Mouse (Mus musculus): ENCODE measurements around the gene Gm16181. TPM values are rescaled to one million over a fixed set of nuclear protein-coding genes. Genes with fewer than 3 reads are reported as not detected.

The Gm16181 gene
- polyA plus RNA-seq, 1 experiment = not detected

- Histone ChIP-seq H3K27me3 (ENCODE audit: control insufficient read depth, insufficient read depth, low read length) (no peaks in the 10 kb centered on the region), H3K36me3 (ENCODE audit: control insufficient read depth, insufficient read depth, low read length) (no peaks in the 10 kb centered on the region), H3K27ac (ENCODE audit: control insufficient read depth, insufficient read depth, low read length) (no peak overlapping the region), H3K4me1 (replicated peaks; ENCODE audit: control insufficient read depth, insufficient read depth, low read length) (peaks cover 18% of the 10 kb centered on the region), H3K4me3 (ENCODE audit: control insufficient read depth, insufficient read depth, low read length) (no peak overlapping the region)
- DNase-seq = peak; percentile 83
- 15% methylated on average over 5 of the region's 5 CpGs for WGBS
- TF ChIP-seq CTCF (IDR thresholded peaks at IDR 0.05; ENCODE audit: borderline replicate concordance, control insufficient read depth, extremely low read depth, insufficient read depth, low read length, poor library complexity) = peak; percentile 95
- TF ChIP-seq POLR2A (IDR thresholded peaks at IDR 0.05; ENCODE audit: control insufficient read depth, extremely low read depth, insufficient read depth, low read length, poor library complexity) = no peak
Observed at GRCm38 (mm10) chr17:35178528-35178927, 42.1 kb upstream of the Gm16181 start.

GRCm38 (mm10) chr17:35180093-35180492 lies 40.5 kb upstream of the Gm16181 start:
- TF ChIP-seq CTCF (IDR thresholded peaks at IDR 0.05; ENCODE audit: borderline replicate concordance, control insufficient read depth, extremely low read depth, insufficient read depth, low read length, poor library complexity) (no peak), POLR2A (IDR thresholded peaks at IDR 0.05; ENCODE audit: control insufficient read depth, extremely low read depth, insufficient read depth, low read length, poor library complexity) (no peak)
- WGBS = 89% methylated on average over 5 of the region's 5 CpGs
- no peak for DNase-seq

GRCm38 (mm10) chr17:35185639-35186611 lies 34.7 kb upstream of the Gm16181 start:
- Histone ChIP-seq H3K27ac (ENCODE audit: control insufficient read depth, insufficient read depth, low read length) (peak overlapping the region; percentile 95), H3K36me3 (ENCODE audit: control insufficient read depth, insufficient read depth, low read length) (no peaks in the 10 kb centered on the region), H3K4me1 (replicated peaks; ENCODE audit: control insufficient read depth, insufficient read depth, low read length) (peaks cover 53% of the 10 kb centered on the region), H3K27me3 (ENCODE audit: control insufficient read depth, insufficient read depth, low read length) (no peaks in the 10 kb centered on the region), H3K4me3 (ENCODE audit: control insufficient read depth, insufficient read depth, low read length) (peak overlapping the region; percentile 37)
- DNase-seq = peak; percentile 89
- WGBS = 2% methylated on average over 17 of the region's 18 CpGs
- no peak for TF ChIP-seq CTCF (IDR thresholded peaks at IDR 0.05; ENCODE audit: borderline replicate concordance, control insufficient read depth, extremely low read depth, insufficient read depth, low read length, poor library complexity)
- no peak for TF ChIP-seq POLR2A (IDR thresholded peaks at IDR 0.05; ENCODE audit: control insufficient read depth, extremely low read depth, insufficient read depth, low read length, poor library complexity)

More at GRCm38 (mm10) chr17:35180093-35180492, 40.5 kb upstream of the Gm16181 start:
- Histone ChIP-seq H3K4me3 (ENCODE audit: control insufficient read depth, insufficient read depth, low read length) (no peak overlapping the region), H3K27me3 (ENCODE audit: control insufficient read depth, insufficient read depth, low read length) (no peaks in the 10 kb centered on the region), H3K36me3 (ENCODE audit: control insufficient read depth, insufficient read depth, low read length) (no peaks in the 10 kb centered on the region), H3K27ac (ENCODE audit: control insufficient read depth, insufficient read depth, low read length) (no peak overlapping the region), H3K4me1 (replicated peaks; ENCODE audit: control insufficient read depth, insufficient read depth, low read length) (peaks cover 18% of the 10 kb centered on the region)

GRCm38 (mm10) chr17:35186681-35187080 lies 34.0 kb upstream of the Gm16181 start:
- Histone ChIP-seq H3K36me3 (ENCODE audit: control insufficient read depth, insufficient read depth, low read length) (no peaks in the 10 kb centered on the region), H3K4me3 (ENCODE audit: control insufficient read depth, insufficient read depth, low read length) (peak overlapping the region; percentile 37), H3K27ac (ENCODE audit: control insufficient read depth, insufficient read depth, low read length) (peak overlapping the region; percentile 95), H3K4me1 (replicated peaks; ENCODE audit: control insufficient read depth, insufficient read depth, low read length) (peaks cover 53% of the 10 kb centered on the region), H3K27me3 (ENCODE audit: control insufficient read depth, insufficient read depth, low read length) (no peaks in the 10 kb centered on the region)
- TF ChIP-seq POLR2A (IDR thresholded peaks at IDR 0.05; ENCODE audit: control insufficient read depth, extremely low read depth, insufficient read depth, low read length, poor library complexity) = no peak
- no peak for TF ChIP-seq CTCF (IDR thresholded peaks at IDR 0.05; ENCODE audit: borderline replicate concordance, control insufficient read depth, extremely low read depth, insufficient read depth, low read length, poor library complexity)
- peak; percentile 72 for DNase-seq
- 1% methylated on average over 4 of the region's 4 CpGs for WGBS

GRCm38 (mm10) chr17:35187345-35187744 lies 33.3 kb upstream of the Gm16181 start:
- WGBS = 66% methylated on average over 4 of the region's 4 CpGs
- no peak overlapping the region for H3K4me3 ChIP-seq (ENCODE audit: control insufficient read depth, insufficient read depth, low read length)
- peaks cover 53% of the 10 kb centered on the region for H3K4me1 ChIP-seq (replicated peaks; ENCODE audit: control insufficient read depth, insufficient read depth, low read length)

GRCm38 (mm10) chr17:35187959-35188610 lies 32.5 kb upstream of the Gm16181 start, which contains the start of gene Lst1:
Gene Lst1 (minus strand): TSS chr17:35188439.
- TF ChIP-seq CTCF (IDR thresholded peaks at IDR 0.05; ENCODE audit: borderline replicate concordance, control insufficient read depth, extremely low read depth, insufficient read depth, low read length, poor library complexity) = no peak
- no peak for TF ChIP-seq POLR2A (IDR thresholded peaks at IDR 0.05; ENCODE audit: control insufficient read depth, extremely low read depth, insufficient read depth, low read length, poor library complexity)
- WGBS = 39% methylated on average over 7 of the region's 7 CpGs
- DNase-seq = peak; percentile 13
- Histone ChIP-seq H3K27me3 (ENCODE audit: control insufficient read depth, insufficient read depth, low read length) (no peaks in the 10 kb centered on the region), H3K36me3 (ENCODE audit: control insufficient read depth, insufficient read depth, low read length) (no peaks in the 10 kb centered on the region), H3K4me3 (ENCODE audit: control insufficient read depth, insufficient read depth, low read length) (no peak within 1 kb of the TSS), H3K27ac (ENCODE audit: control insufficient read depth, insufficient read depth, low read length) (peak within 1 kb of the TSS; percentile 97), H3K4me1 (replicated peaks; ENCODE audit: control insufficient read depth, insufficient read depth, low read length) (peaks cover 58% of the 10 kb centered on the region)

More at GRCm38 (mm10) chr17:35187345-35187744, 33.3 kb upstream of the Gm16181 start:
- Histone ChIP-seq H3K27ac (ENCODE audit: control insufficient read depth, insufficient read depth, low read length) (peak overlapping the region; percentile 95), H3K36me3 (ENCODE audit: control insufficient read depth, insufficient read depth, low read length) (no peaks in the 10 kb centered on the region), H3K27me3 (ENCODE audit: control insufficient read depth, insufficient read depth, low read length) (no peaks in the 10 kb centered on the region)
- TF ChIP-seq CTCF (IDR thresholded peaks at IDR 0.05; ENCODE audit: borderline replicate concordance, control insufficient read depth, extremely low read depth, insufficient read depth, low read length, poor library complexity) (no peak), POLR2A (IDR thresholded peaks at IDR 0.05; ENCODE audit: control insufficient read depth, extremely low read depth, insufficient read depth, low read length, poor library complexity) (no peak)
- DNase-seq = no peak

Measured in thymus, adult 2 months (tissue).